Mouse (Mus musculus) retina, adult 2 months (tissue): ENCODE measurements around the gene Anxa11.
"Not testable (repeated sequence)": the region's sequence is repeated elsewhere in the genome, so short reads cannot be mapped to it uniquely, and the experiment has no call there.

Experiments used
- DNase-seq: peaks from one replicate; pipeline ENCODE4 v3.0.0-alpha.2; 2012; ENCODE audit warnings: low read depth, low spot score

Anxa11 gene

GRCm38 (mm10) chr14:25841579-25841978 is 377 bp upstream of the Anxa11 start:
- no peak for DNase-seq

DNA sequence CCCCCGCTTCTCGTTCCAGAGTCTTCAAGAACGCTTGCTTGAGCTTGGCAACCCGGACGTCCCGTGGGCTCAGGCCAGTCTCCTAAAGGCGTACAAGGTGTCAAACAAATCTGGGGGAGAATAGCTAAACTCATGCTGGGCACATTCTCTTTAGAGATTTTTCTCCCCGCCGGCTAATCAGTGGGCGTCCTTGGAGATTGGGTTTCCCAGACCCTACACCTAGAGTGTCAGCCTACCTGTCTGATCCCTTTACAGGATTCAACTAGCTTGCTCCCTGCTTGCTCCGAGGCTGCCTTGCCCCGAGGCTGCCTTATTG is 690 bp downstream of the Anxa11 start:
- DNase-seq: no peak

DNA sequence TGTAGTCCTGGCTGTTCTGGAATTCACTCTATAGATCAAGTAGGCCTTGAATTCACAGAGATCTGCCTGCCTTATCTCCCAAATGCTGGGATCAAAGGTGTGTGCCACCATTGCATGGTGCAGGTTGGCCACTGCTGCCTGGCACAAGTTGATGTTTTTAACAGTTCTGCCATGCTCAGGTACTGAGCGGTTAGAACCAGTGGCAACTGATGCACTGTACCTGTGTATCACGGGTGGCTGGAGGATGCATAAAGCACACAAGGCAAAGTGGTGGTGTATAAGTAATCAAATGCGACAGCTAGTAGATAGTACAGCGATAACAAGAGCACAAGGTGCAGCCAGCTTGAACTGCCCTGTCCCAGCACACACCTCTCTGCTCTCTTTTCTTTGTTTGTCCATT is 2.4 kb downstream of the Anxa11 start:
- DNase-seq: no peak

GRCm38 (mm10) chr14:25845832-25846383 is 4.0 kb downstream of the Anxa11 start:
- DNase-seq: no peak

DNA sequence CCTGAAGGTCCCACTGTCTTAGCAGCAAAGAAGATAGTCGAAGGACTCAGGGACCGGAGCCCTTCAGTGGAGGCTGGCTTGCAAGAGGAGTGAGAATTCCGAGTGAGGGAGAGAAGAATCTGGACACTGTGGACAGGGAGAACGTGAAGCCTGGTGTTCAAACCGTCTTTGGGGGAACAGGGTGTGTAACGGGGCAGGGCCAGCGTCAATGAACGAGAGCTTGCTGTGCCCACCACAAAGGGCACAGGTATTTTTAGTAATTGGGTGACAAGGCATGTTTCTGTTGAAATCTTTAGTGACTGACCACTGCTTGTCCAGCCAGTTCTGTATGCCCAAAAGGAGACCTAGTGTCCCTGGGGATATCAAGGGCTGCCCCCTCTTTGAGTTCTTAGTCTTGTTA is 4.6 kb downstream of the Anxa11 start:
- DNase-seq: no peak

DNA sequence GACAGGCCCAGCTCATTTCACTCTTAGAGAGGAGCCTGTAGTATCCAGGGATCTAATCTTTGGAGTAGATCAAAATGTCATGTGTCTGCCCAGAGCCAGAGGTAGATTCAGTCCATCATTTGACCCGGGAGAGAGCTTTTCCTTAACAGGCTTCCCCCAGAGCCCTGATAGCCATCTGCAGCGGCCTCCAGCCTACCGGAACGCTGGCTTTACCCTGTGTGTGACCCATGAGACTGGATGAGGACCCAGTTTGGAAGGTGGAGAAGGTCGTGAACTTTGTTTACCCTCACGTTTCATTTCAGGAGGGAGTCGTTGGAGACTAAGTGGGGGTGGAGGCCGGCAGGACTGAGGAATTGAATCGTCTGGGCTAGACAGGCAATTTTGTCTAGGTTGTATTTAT is 5.7 kb downstream of the Anxa11 start:
- no peak for DNase-seq

- no peak for DNase-seq
Measured at GRCm38 (mm10) chr14:25848237-25848636, 6.3 kb downstream of the Anxa11 start.

- DNase-seq: not testable (repeated sequence)
Measured at GRCm38 (mm10) chr14:25848708-25849107, 6.8 kb downstream of the Anxa11 start.

- DNase-seq: no peak
Measured at GRCm38 (mm10) chr14:25850433-25850832, 8.5 kb downstream of the Anxa11 start.

GRCm38 (mm10) chr14:25851189-25851588 is 9.2 kb downstream of the Anxa11 start:
- no peak for DNase-seq

- DNase-seq: no peak
Measured at GRCm38 (mm10) chr14:25852121-25852561, 10.2 kb downstream of the Anxa11 start.

DNA sequence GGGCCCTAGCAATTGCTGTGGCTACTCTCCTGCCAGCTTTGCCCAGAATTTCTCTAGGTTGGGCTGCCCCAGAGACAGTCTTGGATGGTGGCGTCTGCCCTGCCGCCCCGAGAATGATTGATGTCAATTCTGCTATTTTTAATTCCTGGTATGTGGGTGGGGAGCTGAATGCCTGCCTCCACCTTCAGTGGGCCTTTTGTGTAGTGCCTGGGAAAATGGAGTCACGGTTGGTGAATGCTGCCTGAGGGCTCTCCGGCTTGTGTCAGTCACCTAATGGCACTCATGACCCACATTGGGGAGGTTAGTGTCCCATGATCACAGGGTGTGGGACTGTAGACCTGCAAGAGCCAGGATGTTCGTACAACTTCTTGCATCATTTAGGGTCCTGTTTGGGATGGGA is 11.3 kb downstream of the Anxa11 start:
- no peak for DNase-seq

DNA sequence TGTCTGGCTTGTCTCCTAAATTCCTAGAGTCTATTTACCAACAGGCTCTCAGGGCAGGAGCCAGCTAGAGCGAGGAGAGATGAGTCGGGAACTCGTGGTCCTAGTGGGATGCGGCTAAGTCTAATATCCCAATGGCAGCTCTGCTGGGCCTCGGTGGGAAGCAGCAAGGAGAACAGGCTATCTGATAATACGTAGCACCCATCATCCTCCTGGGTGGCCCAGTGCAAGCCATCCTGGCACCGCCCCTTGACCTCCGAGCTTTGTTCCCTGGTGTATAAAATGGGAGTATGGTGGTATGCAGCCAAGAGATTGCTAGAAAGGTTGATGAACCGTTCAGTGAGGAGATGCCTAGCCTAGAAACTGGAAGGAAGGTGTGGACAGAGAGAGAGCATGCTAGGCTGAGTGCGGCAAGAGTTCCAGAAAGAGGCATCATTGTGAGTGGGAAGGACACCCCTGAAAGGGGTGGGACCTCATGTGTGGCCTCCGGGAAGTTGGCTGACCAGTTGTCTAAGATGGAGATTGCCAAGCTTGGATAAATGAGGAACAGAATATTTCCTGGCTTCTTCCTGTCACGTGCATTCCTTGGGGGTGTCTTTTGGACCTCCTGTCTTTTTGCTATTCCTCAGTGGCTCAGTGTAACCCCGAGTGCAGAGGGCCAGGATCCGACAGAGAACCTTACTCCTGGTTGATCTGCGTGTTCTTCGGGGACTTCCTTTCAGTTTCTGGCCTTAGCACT is 11.9 kb downstream of the Anxa11 start:
- no peak for DNase-seq

DNA sequence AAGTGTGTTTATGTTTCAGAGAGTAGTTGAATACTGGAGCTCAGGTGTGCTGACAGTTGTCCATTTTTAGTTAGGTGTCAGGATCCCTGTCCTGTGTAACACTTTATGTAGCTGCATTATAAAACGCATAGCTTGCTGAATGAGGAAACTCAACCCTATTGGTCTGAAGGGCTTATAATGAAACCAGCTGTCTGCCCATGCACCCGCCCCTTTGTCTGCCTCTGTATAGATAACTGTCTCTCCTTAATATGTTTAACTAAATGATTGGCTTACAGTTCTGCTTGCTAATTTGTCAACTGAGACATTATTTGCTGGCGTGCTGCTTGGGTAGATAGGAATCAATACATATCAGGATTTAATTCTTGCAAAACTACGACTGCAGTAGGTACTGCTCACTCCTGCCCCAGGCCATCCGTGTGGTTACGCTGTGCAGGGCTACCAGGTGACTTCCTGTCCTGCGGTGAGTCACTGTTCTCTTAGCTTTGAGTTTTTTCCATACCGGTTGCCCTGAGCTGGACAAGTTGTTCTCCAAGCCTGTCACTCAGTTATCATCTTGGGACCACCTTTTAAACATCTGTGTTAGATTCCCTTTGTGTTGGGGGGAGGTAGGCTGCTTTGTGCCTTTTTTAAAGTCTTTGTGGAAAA is 13.4 kb downstream of the Anxa11 start:
- DNase-seq: no peak

GRCm38 (mm10) chr14:25857168-25857621 is 15.2 kb downstream of the Anxa11 start:
- DNase-seq: no peak

- DNase-seq: no peak
Measured at GRCm38 (mm10) chr14:25857940-25858339, 16.0 kb downstream of the Anxa11 start.

- DNase-seq: no peak
Measured at GRCm38 (mm10) chr14:25861771-25862530, 20.0 kb downstream of the Anxa11 start.

DNA sequence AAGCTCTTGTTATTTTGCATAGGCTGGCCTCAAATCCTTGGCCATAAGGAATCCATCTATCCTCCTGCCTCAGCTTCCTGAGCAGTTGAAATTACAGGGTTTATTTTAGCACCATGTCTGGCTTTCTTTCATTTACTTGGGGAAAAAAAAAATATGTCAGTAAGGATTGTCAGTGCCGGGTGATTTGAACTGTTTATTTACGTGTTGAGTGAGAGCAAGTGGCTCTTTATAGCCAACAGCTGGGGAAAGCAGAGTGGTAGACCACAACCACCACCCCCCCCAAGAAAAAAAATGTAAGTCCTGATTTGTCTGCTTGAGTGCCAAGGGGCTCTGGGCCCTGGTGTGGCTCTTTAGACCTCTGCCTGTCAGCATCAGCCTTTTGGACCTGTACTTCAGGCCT is 21.8 kb downstream of the Anxa11 start:
- no peak for DNase-seq

- no peak for DNase-seq
Measured at GRCm38 (mm10) chr14:25865251-25865650, 23.3 kb downstream of the Anxa11 start.

- DNase-seq: no peak
Measured at GRCm38 (mm10) chr14:25866384-25866783, 24.4 kb downstream of the Anxa11 start.

DNA sequence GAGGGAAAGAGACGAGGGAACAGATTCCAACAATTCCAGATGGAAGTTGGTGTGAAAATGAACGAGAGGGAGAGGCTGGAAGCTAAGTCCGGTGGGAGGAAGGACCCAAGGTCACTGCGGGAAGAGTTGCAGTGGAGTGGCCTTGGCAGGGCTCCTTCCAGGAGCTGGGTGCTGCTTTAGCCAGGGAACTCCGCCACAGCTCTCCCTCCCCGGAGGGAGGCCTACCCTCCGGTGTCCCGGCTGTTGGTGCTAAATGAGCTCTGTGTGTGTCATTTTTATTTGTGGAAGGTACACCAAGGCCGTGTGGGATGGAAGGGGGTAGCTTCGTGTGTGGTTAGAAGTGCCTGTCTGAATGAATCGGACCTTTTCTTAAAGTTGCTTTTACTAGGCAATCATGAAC is 24.9 kb downstream of the Anxa11 start:
- no peak for DNase-seq

- DNase-seq: no peak
Measured at GRCm38 (mm10) chr14:25867834-25868233, 25.9 kb downstream of the Anxa11 start.
